22 mouse cellular contexts compared by ENCODE assay signal in the genomic region with DNA sequence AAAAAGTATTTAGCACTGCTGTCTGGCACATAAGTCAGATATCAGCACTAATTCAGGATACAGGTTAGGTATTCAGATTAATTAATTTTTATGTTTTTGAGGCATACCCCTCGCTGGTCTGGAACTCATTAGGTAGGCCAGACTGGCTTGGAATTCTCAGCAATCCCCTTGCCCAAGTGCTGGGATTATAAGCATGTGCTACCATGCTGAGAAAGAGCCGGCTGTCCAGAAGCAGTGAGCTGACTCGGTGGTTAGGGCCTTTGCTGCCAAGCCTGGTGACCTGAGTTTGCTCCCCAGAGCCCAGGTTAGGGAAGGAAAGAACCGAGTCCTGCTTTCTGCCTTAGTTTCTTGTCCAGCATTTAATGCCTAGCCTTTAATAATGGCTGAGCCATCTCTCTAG.
A peak's percentile ranks its signal among the peaks of the same experiment; 100 is the strongest.
DNase-seq lines count a peak whose midpoint lies in the region; ATAC-seq and TF ChIP-seq lines count a peak whose summit lies in the region.
"Had no signal": no experiment of that assay in that cellular context is flagged by ENCODE, and none has a peak within 500 bp of the region (broad histone marks: within the 10 kb centered on the region; RNA-seq: fewer than 3 reads in every experiment).

No protein-coding gene starts in this region.

- peak; percentile 65 to 77 for DNase-seq in cerebellum, postnatal 14 days
- DNase-seq in cerebellum, postnatal 4 days (ENCODE audit: low spot score in 2 of 2): no peak
- DNase-seq in hindbrain, embryonic 14.5 days (ENCODE audit: low spot score): no peak
- DNase-seq in hindbrain, postnatal 0 days (ENCODE audit: low spot score): no peak
- peak; percentile 70 for DNase-seq in Muller cell, postnatal 12 days (ENCODE audit: inconsistent ontology term)
- DNase-seq in forelimb bud, embryonic 11.5 days (ENCODE audit: low read depth, low spot score): peak; percentile 61
- DNase-seq in thymus, postnatal 0 days (ENCODE audit: low spot score): no peak
- DNase-seq: adrenal gland, postnatal 36 days; cerebellum, adult 9-10 months; gastrocnemius, adult 2 months; heart, postnatal 10 days; kidney, adult 9 months; kidney, postnatal 25 days; lung, embryonic 14.5 days; lung, postnatal 36 days; right cerebral cortex, postnatal 14 days; thymus, adult 18-20 months had no signal

- H3K9ac ChIP-seq in hindbrain, embryonic 14.5 days: no peak overlapping the region
- H3K9ac ChIP-seq in hindbrain, postnatal 0 days (replicated peaks; ENCODE audit: low read length): no peak overlapping the region
- H3K9ac ChIP-seq: liver, embryonic 12.5 days; lung, embryonic 14.5 days; neural tube, embryonic 12.5 days had no signal

- H3K4me3 ChIP-seq in hindbrain, embryonic 14.5 days (replicated peaks; ENCODE audit: low read length): no peak overlapping the region
- no peak overlapping the region for H3K4me3 ChIP-seq in hindbrain, postnatal 0 days (ENCODE audit: low read length)
- H3K4me3 ChIP-seq: gastrocnemius, adult 2 months; liver, embryonic 12.5 days; neural tube, embryonic 12.5 days had no signal

- 41% methylated on average over 4 of the region's 4 CpGs for WGBS in hindbrain, embryonic 14.5 days
- 30% methylated on average over 4 of the region's 4 CpGs for WGBS in hindbrain, postnatal 0 days

- H3K27ac ChIP-seq in hindbrain, embryonic 14.5 days: 0 out of 2 replicates have a peak overlapping the region, but pooled peaks have one; percentile 20
- no peak overlapping the region for H3K27ac ChIP-seq in hindbrain, postnatal 0 days
- H3K27ac ChIP-seq: gastrocnemius, adult 2 months; liver, embryonic 12.5 days; neural tube, embryonic 12.5 days had no signal

- no peaks in the 10 kb centered on the region for H3K36me3 ChIP-seq in hindbrain, embryonic 14.5 days (replicated peaks; ENCODE audit: control insufficient read depth, insufficient read depth)
- no peaks in the 10 kb centered on the region for H3K36me3 ChIP-seq in hindbrain, postnatal 0 days (ENCODE audit: insufficient read depth, low read length)
- H3K36me3 ChIP-seq: neural tube, embryonic 12.5 days had no signal

- H3K4me1 ChIP-seq in hindbrain, embryonic 14.5 days (replicated peaks; ENCODE audit: control insufficient read depth, insufficient read depth, low read length): peaks cover 36% of the 10 kb centered on the region
- peaks cover 16% of the 10 kb centered on the region for H3K4me1 ChIP-seq in hindbrain, postnatal 0 days (ENCODE audit: insufficient read depth, low read length)

- ATAC-seq in hindbrain, embryonic 14.5 days (ENCODE audit: low FRiP score): no peak
- ATAC-seq in hindbrain, postnatal 0 days: no peak
- no peak for ATAC-seq in activated CD4-positive, CD25-positive, alpha-beta regulatory T cell, adult 4 months
- ATAC-seq: liver, embryonic 12.5 days had no signal

- no peaks in the 10 kb centered on the region for H3K27me3 ChIP-seq in hindbrain, embryonic 14.5 days (ENCODE audit: control insufficient read depth, insufficient read depth, low read length)
- no peaks in the 10 kb centered on the region for H3K27me3 ChIP-seq in hindbrain, postnatal 0 days (ENCODE audit: insufficient read depth, low read length)
- H3K27me3 ChIP-seq: liver, embryonic 12.5 days; neural tube, embryonic 12.5 days had no signal

- no peaks in the 10 kb centered on the region for H3K9me3 ChIP-seq in hindbrain, embryonic 14.5 days (ENCODE audit: control insufficient read depth, low read length)
- no peaks in the 10 kb centered on the region for H3K9me3 ChIP-seq in hindbrain, postnatal 0 days (ENCODE audit: low read length)
- H3K9me3 ChIP-seq: G1E; neural tube, embryonic 12.5 days had no signal

- no peak overlapping the region for H3K4me2 ChIP-seq in hindbrain, embryonic 14.5 days (replicated peaks)
- no peak overlapping the region for H3K4me2 ChIP-seq in hindbrain, postnatal 0 days (ENCODE audit: low read depth, low read length)
- H3K4me2 ChIP-seq: heart, embryonic 11.5 days; liver, embryonic 12.5 days; lung, embryonic 14.5 days; neural tube, embryonic 12.5 days had no signal

- TF ChIP-seq CTCF in hindbrain, postnatal 0 days (IDR thresholded peaks at IDR 0.05; ENCODE audit: low read depth): no peak

Comparison
In these comparisons a context has a peak if more than half of its experiments do, and no peak if none do; other contexts are left out.
1. DNase-seq: peak in cerebellum, postnatal 14 days (2 of 2), Muller cell, postnatal 12 days (single experiment) and forelimb bud, embryonic 11.5 days (single experiment); none in cerebellum, postnatal 4 days (0 of 2), hindbrain, embryonic 14.5 days (single experiment), hindbrain, postnatal 0 days (single experiment) and thymus, postnatal 0 days (single experiment).